Mouse (Mus musculus) myocyte (in vitro differentiated cells): ENCODE measurements at regions not wholly inside any gene's neighbourhood (a gene's known extent, or its start where the extent isn't known, plus 50 kb on each side); places are given as distances from the start of the nearest gene placed in this dataset.

Experiments
- H3K27me3 ChIP-seq: one replicate; pipeline ENCODE4 v1.6.1; 2011; ENCODE audit not compliant: control insufficient read depth, insufficient read depth, insufficient read length
- H3K36me3 ChIP-seq: one replicate; pipeline ENCODE4 v1.6.1; 2011; ENCODE audit not compliant: control insufficient read depth, insufficient read depth
- H3K4me2 ChIP-seq: one replicate; pipeline ENCODE4 v1.6.1; 2011; ENCODE audit warnings: low read depth, control low read depth
- H3K4me3 ChIP-seq: one replicate; pipeline ENCODE4 v1.5.1; 2011; ENCODE audit warnings: mild to moderate bottlenecking, control low read depth, moderate library complexity
- H3K79me2 ChIP-seq: one replicate; pipeline ENCODE4 v1.6.1; 2011; ENCODE audit not compliant: control insufficient read depth, insufficient read depth
- H3ac ChIP-seq: one replicate; pipeline ENCODE4 v1.6.1; 2011; ENCODE audit not compliant: control insufficient read depth, insufficient read length
- CEBPB ChIP-seq: IDR thresholded peaks from 2 replicates; pipeline ENCODE4 v1.6.1; 2011; ENCODE audit warnings: mild to moderate bottlenecking, moderate library complexity; ENCODE audit not compliant: poor library complexity, insufficient read depth, severe bottlenecking
- E2F4 ChIP-seq: IDR thresholded peaks from one replicate; pipeline ENCODE4 v1.6.1; 2011; ENCODE audit warnings: mild to moderate bottlenecking, control low read depth, moderate library complexity; ENCODE audit not compliant: insufficient read depth
- MAX ChIP-seq: IDR thresholded peaks from one replicate; pipeline ENCODE4 v1.6.1; 2011; ENCODE audit warnings: low read depth, mild to moderate bottlenecking, control low read depth
- MYOD1 ChIP-seq, 3 experiments: IDR thresholded peaks; one replicate each; pipeline ENCODE4 v1.6.1; 2011; ENCODE audit warnings: control low read depth in 2 of 3, low read depth in 2 of 3, mild to moderate bottlenecking in 2 of 3, moderate library complexity in 1 of 3; ENCODE audit not compliant: insufficient read length in 2 of 3, control insufficient read depth in 1 of 3
- MYOG ChIP-seq, 3 experiments: IDR thresholded peaks; one replicate each; pipeline ENCODE4 v1.6.1; 2011; ENCODE audit warnings: control low read depth in 2 of 3, low read depth in 2 of 3, mild to moderate bottlenecking in 2 of 3; ENCODE audit not compliant: insufficient read length in 2 of 3, control insufficient read depth in 1 of 3, insufficient read depth in 1 of 3
- POLR2A ChIP-seq: IDR thresholded peaks from one replicate; pipeline ENCODE4 v1.6.1; 2011; ENCODE audit warnings: low read depth, mild to moderate bottlenecking, control low read depth, moderate library complexity; ENCODE audit not compliant: insufficient read length
- POLR2AphosphoS2 ChIP-seq: IDR thresholded peaks from one replicate; pipeline ENCODE4 v1.6.1; 2011; ENCODE audit warnings: low read depth, control low read depth; ENCODE audit not compliant: insufficient read length
- REST ChIP-seq: IDR thresholded peaks from one replicate; pipeline ENCODE4 v1.6.1; 2011; ENCODE audit warnings: mild to moderate bottlenecking, control low read depth, moderate library complexity; ENCODE audit not compliant: insufficient read depth, insufficient read length
- SRF ChIP-seq: IDR thresholded peaks from one replicate; pipeline ENCODE4 v1.6.1; 2011; ENCODE audit warnings: low read depth; ENCODE audit not compliant: control insufficient read depth, insufficient read length
- TCF12 ChIP-seq: IDR thresholded peaks from one replicate; pipeline ENCODE4 v1.6.1; 2011; ENCODE audit warnings: mild to moderate bottlenecking, control low read depth; ENCODE audit not compliant: poor library complexity, insufficient read depth, severe bottlenecking
- TCF3 ChIP-seq: IDR thresholded peaks from one replicate; pipeline ENCODE4 v1.6.1; 2011; ENCODE audit warnings: low read depth, control low read depth; ENCODE audit not compliant: insufficient read length
- USF1 ChIP-seq: IDR thresholded peaks from one replicate; pipeline ENCODE4 v1.6.1; 2011; ENCODE audit warnings: low read depth, mild to moderate bottlenecking, control low read depth, moderate library complexity

GRCm38 (mm10) chr14:105494415-105494814 lies 236.0 kb downstream of the Ndfip2 start:
- H3ac ChIP-seq, result no peak overlapping the region
- no peaks in the 10 kb centered on the region for H3K79me2 ChIP-seq
- no peak overlapping the region for H3K4me2 ChIP-seq
- no peaks in the 10 kb centered on the region for H3K27me3 ChIP-seq
- no peak for TF ChIP-seq MAX
- H3K36me3 ChIP-seq, result no peaks in the 10 kb centered on the region
- H3K4me3 ChIP-seq, result no peak overlapping the region

- Histone ChIP-seq H3K27me3 (no peaks in the 10 kb centered on the region), H3ac (no peak overlapping the region), H3K79me2 (no peaks in the 10 kb centered on the region), H3K36me3 (no peaks in the 10 kb centered on the region), H3K4me2 (no peak overlapping the region), H3K4me3 (no peak overlapping the region)
- no peak for TF ChIP-seq CEBPB
- TF ChIP-seq TCF3, result no peak
- TF ChIP-seq POLR2A, result no peak
- TF ChIP-seq MYOG (IDR thresholded peaks at IDR 0.05; ENCODE audit: control insufficient read depth in 1 of 3, insufficient read depth in 1 of 3, insufficient read length in 2 of 3, low read depth in 2 of 3), result no peak
- TF ChIP-seq SRF, result no peak
- no peak for TF ChIP-seq USF1
- no peak for TF ChIP-seq TCF12
- no peak for TF ChIP-seq MAX
- no peak for TF ChIP-seq MYOD1 (IDR thresholded peaks at IDR 0.05; ENCODE audit: control insufficient read depth in 1 of 3, insufficient read length in 2 of 3, low read depth in 2 of 3)
- TF ChIP-seq E2F4, result no peak
- no peak for TF ChIP-seq REST
Observed at GRCm38 (mm10) chr14:105490158-105490557, 231.8 kb downstream of the Ndfip2 start.

GRCm38 (mm10) chr14:105483352-105484083 lies 225.1 kb downstream of the Ndfip2 start:
- Histone ChIP-seq H3K79me2 (no peaks in the 10 kb centered on the region), H3K4me2 (peak overlapping the region; percentile 94), H3ac (no peak overlapping the region), H3K36me3 (no peaks in the 10 kb centered on the region), H3K27me3 (no peaks in the 10 kb centered on the region), H3K4me3 (peak overlapping the region; percentile 18)
- TF ChIP-seq POLR2AphosphoS2 (no peak), MYOG (IDR thresholded peaks at IDR 0.05; ENCODE audit: control insufficient read depth in 1 of 3, insufficient read depth in 1 of 3, insufficient read length in 2 of 3, low read depth in 2 of 3) (peak; percentile 28 to 82 (median 65)), USF1 (no peak), CEBPB (no peak), TCF3 (peak; percentile 29), TCF12 (peak; percentile 64), REST (no peak), E2F4 (no peak), SRF (no peak), MYOD1 (IDR thresholded peaks at IDR 0.05; ENCODE audit: control insufficient read depth in 1 of 3, insufficient read length in 2 of 3, low read depth in 2 of 3) (peak; percentile 60 to 94 (median 86)), POLR2A (peak; percentile 35), MAX (no peak)

- Histone ChIP-seq H3K4me3 (peak overlapping the region; percentile 18), H3K4me2 (peak overlapping the region; percentile 94), H3K36me3 (no peaks in the 10 kb centered on the region), H3K27me3 (no peaks in the 10 kb centered on the region), H3K79me2 (no peaks in the 10 kb centered on the region), H3ac (no peak overlapping the region)
- TF ChIP-seq MYOD1 (IDR thresholded peaks at IDR 0.05; ENCODE audit: control insufficient read depth in 1 of 3, insufficient read length in 2 of 3, low read depth in 2 of 3) (peak in 2 of 3 experiments; percentile 6 to 30), MAX (no peak)
Observed at GRCm38 (mm10) chr14:105482644-105483351, 224.4 kb downstream of the Ndfip2 start.

- Histone ChIP-seq H3K4me3 (no peak overlapping the region), H3K79me2 (no peaks in the 10 kb centered on the region), H3ac (no peak overlapping the region), H3K36me3 (no peaks in the 10 kb centered on the region), H3K27me3 (no peaks in the 10 kb centered on the region), H3K4me2 (no peak overlapping the region)
- TF ChIP-seq MYOD1 (IDR thresholded peaks at IDR 0.05; ENCODE audit: control insufficient read depth in 1 of 3, insufficient read length in 2 of 3, low read depth in 2 of 3) (no peak), TCF3 (no peak), POLR2AphosphoS2 (no peak), E2F4 (no peak), REST (no peak)
Observed at GRCm38 (mm10) chr14:105480048-105480447, 221.7 kb downstream of the Ndfip2 start.
